Mouse (Mus musculus) testis, postnatal 14 days (tissue): ENCODE measurements around the gene Hsd11b2.
"Not testable (repeated sequence)": the region's sequence is repeated elsewhere in the genome, so short reads cannot be mapped to it uniquely, and the experiment has no call there.

Experiments
- DNase-seq: peaks from one replicate; pipeline ENCODE4 v3.0.0; 2021; ENCODE audit warnings: low spot score

Hsd11b2 gene

GRCm38 (mm10) chr8:105563871-105564270 is 45.3 kb downstream of the Hsd11b2 start:
- DNase-seq, result no peak

GRCm38 (mm10) chr8:105564573-105565229 is 46.1 kb downstream of the Hsd11b2 start:
- not testable (repeated sequence) for DNase-seq

- no peak for DNase-seq
These were observed 46.9 kb downstream of the Hsd11b2 start for GRCm38 (mm10) chr8:105565401-105565881.

- DNase-seq, result peak; percentile 99
These were observed 47.6 kb downstream of the Hsd11b2 start, which contains the start of gene Atp6v0d1 for GRCm38 (mm10) chr8:105565952-105566702. TSS of gene Atp6v0d1 (minus strand) at chr8:105566047.

GRCm38 (mm10) chr8:105566703-105567595 is 48.4 kb downstream of the Hsd11b2 start:
- DNase-seq, result peak; percentile 33

GRCm38 (mm10) chr8:105571810-105572209 is 53.3 kb downstream of the Hsd11b2 start:
- no peak for DNase-seq

GRCm38 (mm10) chr8:105573427-105573826 is 54.9 kb downstream of the Hsd11b2 start:
- no peak for DNase-seq
